Mouse (Mus musculus): ENCODE data around the gene Ap2a1. TPM values are rescaled to one million over a fixed set of nuclear protein-coding genes. Genes with fewer than 3 reads are reported as not detected.
"Not testable (repeated sequence)": the region's sequence is repeated elsewhere in the genome, so short reads cannot be mapped to it uniquely, and the experiment has no call there.

Ap2a1 gene
- polyA plus RNA-seq, 1 experiment = 241 TPM

- peaks cover 16% of the 10 kb centered on the region for H3K4me1 ChIP-seq (ENCODE audit: control insufficient read depth, insufficient read depth, low read length)
- H3K4me3 ChIP-seq (ENCODE audit: insufficient read depth, low read length) = peak overlapping the region; percentile 97; the same call in 1 of the 2 replicates
- no peak overlapping the region for H3K27ac ChIP-seq (ENCODE audit: insufficient read depth, low read length)
- TF ChIP-seq CTCF (IDR thresholded peaks at IDR 0.05; ENCODE audit: extremely low read depth, insufficient read depth, low read length) = no peak
- TF ChIP-seq POLR2A (IDR thresholded peaks at IDR 0.05; ENCODE audit: extremely low read depth, insufficient read depth, low read length) = no peak
Observed at GRCm38 (mm10) chr7:44890737-44891136, 38.6 kb downstream of the Ap2a1 start.

- no peak overlapping the region for H3K4me3 ChIP-seq (ENCODE audit: insufficient read depth, low read length)
- H3K27ac ChIP-seq (ENCODE audit: insufficient read depth, low read length) = no peak overlapping the region
- peaks cover 16% of the 10 kb centered on the region for H3K4me1 ChIP-seq (ENCODE audit: control insufficient read depth, insufficient read depth, low read length)
- no peak for TF ChIP-seq CTCF (IDR thresholded peaks at IDR 0.05; ENCODE audit: extremely low read depth, insufficient read depth, low read length)
- no peak for TF ChIP-seq POLR2A (IDR thresholded peaks at IDR 0.05; ENCODE audit: extremely low read depth, insufficient read depth, low read length)
Observed at GRCm38 (mm10) chr7:44890180-44890579, 39.1 kb downstream of the Ap2a1 start.

- peaks cover 14% of the 10 kb centered on the region for H3K4me1 ChIP-seq (ENCODE audit: control insufficient read depth, insufficient read depth, low read length)
- no peak for TF ChIP-seq CTCF (IDR thresholded peaks at IDR 0.05; ENCODE audit: extremely low read depth, insufficient read depth, low read length)
- no peak for TF ChIP-seq POLR2A (IDR thresholded peaks at IDR 0.05; ENCODE audit: extremely low read depth, insufficient read depth, low read length)
- H3K27ac ChIP-seq (ENCODE audit: insufficient read depth, low read length) = no peak overlapping the region
- no peak overlapping the region for H3K4me3 ChIP-seq (ENCODE audit: insufficient read depth, low read length)
Observed at GRCm38 (mm10) chr7:44888256-44889105, 40.8 kb downstream of the Ap2a1 start.

GRCm38 (mm10) chr7:44886964-44887363 lies 42.3 kb downstream of the Ap2a1 start:
- Histone ChIP-seq H3K27ac (ENCODE audit: insufficient read depth, low read length) (no peak overlapping the region), H3K4me3 (ENCODE audit: insufficient read depth, low read length) (no peak overlapping the region), H3K4me1 (ENCODE audit: control insufficient read depth, insufficient read depth, low read length) (peaks cover 14% of the 10 kb centered on the region)
- TF ChIP-seq POLR2A (IDR thresholded peaks at IDR 0.05; ENCODE audit: extremely low read depth, insufficient read depth, low read length) = no peak
- TF ChIP-seq CTCF (IDR thresholded peaks at IDR 0.05; ENCODE audit: extremely low read depth, insufficient read depth, low read length) = no peak

GRCm38 (mm10) chr7:44884637-44885036 lies 44.7 kb downstream of the Ap2a1 start:
- no peak overlapping the region for H3K27ac ChIP-seq (ENCODE audit: insufficient read depth, low read length)

GRCm38 (mm10) chr7:44883036-44883435 lies 46.3 kb downstream of the Ap2a1 start:
- peaks cover 4% of the 10 kb centered on the region for H3K4me1 ChIP-seq (ENCODE audit: control insufficient read depth, insufficient read depth, low read length)
- H3K4me3 ChIP-seq (ENCODE audit: insufficient read depth, low read length) = no peak overlapping the region
- TF ChIP-seq CTCF (IDR thresholded peaks at IDR 0.05; ENCODE audit: extremely low read depth, insufficient read depth, low read length) = no peak
- TF ChIP-seq POLR2A (IDR thresholded peaks at IDR 0.05; ENCODE audit: extremely low read depth, insufficient read depth, low read length) = no peak
- no peak overlapping the region for H3K27ac ChIP-seq (ENCODE audit: insufficient read depth, low read length)

More at GRCm38 (mm10) chr7:44884637-44885036, 44.7 kb downstream of the Ap2a1 start:
- TF ChIP-seq POLR2A (IDR thresholded peaks at IDR 0.05; ENCODE audit: extremely low read depth, insufficient read depth, low read length) = no peak
- no peak for TF ChIP-seq CTCF (IDR thresholded peaks at IDR 0.05; ENCODE audit: extremely low read depth, insufficient read depth, low read length)
- peaks cover 9% of the 10 kb centered on the region for H3K4me1 ChIP-seq (ENCODE audit: control insufficient read depth, insufficient read depth, low read length)
- H3K4me3 ChIP-seq (ENCODE audit: insufficient read depth, low read length) = no peak overlapping the region

GRCm38 (mm10) chr7:44877833-44878232 lies 51.5 kb downstream of the Ap2a1 start:
- TF ChIP-seq CTCF (IDR thresholded peaks at IDR 0.05; ENCODE audit: extremely low read depth, insufficient read depth, low read length) = no peak
- TF ChIP-seq POLR2A (IDR thresholded peaks at IDR 0.05; ENCODE audit: extremely low read depth, insufficient read depth, low read length) = no peak
- no peaks in the 10 kb centered on the region for H3K4me1 ChIP-seq (ENCODE audit: control insufficient read depth, insufficient read depth, low read length)
- H3K27ac ChIP-seq (ENCODE audit: insufficient read depth, low read length) = no peak overlapping the region
- H3K4me3 ChIP-seq (ENCODE audit: insufficient read depth, low read length) = no peak overlapping the region

GRCm38 (mm10) chr7:44871774-44872173 lies 57.5 kb downstream of the Ap2a1 start:
- H3K27ac ChIP-seq (ENCODE audit: insufficient read depth, low read length); H3K4me3 ChIP-seq (ENCODE audit: insufficient read depth, low read length); H3K4me1 ChIP-seq (ENCODE audit: control insufficient read depth, insufficient read depth, low read length): not testable (repeated sequence)

- Histone ChIP-seq H3K27ac (ENCODE audit: insufficient read depth, low read length) (no peak overlapping the region), H3K4me1 (ENCODE audit: control insufficient read depth, insufficient read depth, low read length) (peaks cover 5% of the 10 kb centered on the region; the same call in 1 of the 2 replicates), H3K4me3 (ENCODE audit: insufficient read depth, low read length) (no peak overlapping the region)
- TF ChIP-seq POLR2A (IDR thresholded peaks at IDR 0.05; ENCODE audit: extremely low read depth, insufficient read depth, low read length) = no peak
- no peak for TF ChIP-seq CTCF (IDR thresholded peaks at IDR 0.05; ENCODE audit: extremely low read depth, insufficient read depth, low read length)
Observed at GRCm38 (mm10) chr7:44871181-44871580, 58.1 kb downstream of the Ap2a1 start.

- Histone ChIP-seq H3K4me1 (ENCODE audit: control insufficient read depth, insufficient read depth, low read length) (peaks cover 6% of the 10 kb centered on the region), H3K4me3 (ENCODE audit: insufficient read depth, low read length) (no peak overlapping the region; the same call in 1 of the 2 replicates), H3K27ac (ENCODE audit: insufficient read depth, low read length) (no peak overlapping the region)
- TF ChIP-seq POLR2A (IDR thresholded peaks at IDR 0.05; ENCODE audit: extremely low read depth, insufficient read depth, low read length) (no peak), CTCF (IDR thresholded peaks at IDR 0.05; ENCODE audit: extremely low read depth, insufficient read depth, low read length) (no peak)
Observed at GRCm38 (mm10) chr7:44870614-44871013, 58.7 kb downstream of the Ap2a1 start.

Measured in cortical plate, adult 2 months (tissue).